Mouse (Mus musculus) lung, adult 2 months (tissue): ENCODE results near the gene Ankrd13b. TPM values are rescaled to one million over a fixed set of nuclear protein-coding genes. Genes with fewer than 3 reads are reported as not detected.
"Not testable (repeated sequence)": the region's sequence is repeated elsewhere in the genome, so short reads cannot be mapped to it uniquely, and the experiment has no call there.

Experiments
- DNase-seq: peaks from one replicate; pipeline ENCODE4 v3.0.0; 2022
- H3K4me1 ChIP-seq: fragments of 200-500 bp; 2 replicates; pipeline ENCODE4 v1.6.1; 2011; ENCODE audit warnings: low read length; ENCODE audit not compliant: control insufficient read depth, insufficient read depth
- H3K4me3 ChIP-seq: fragments of 200-500 bp; replicated peaks from 2 replicates; pipeline ENCODE3; 2011; ENCODE audit warnings: low read depth, mild to moderate bottlenecking, control low read depth, low read length; ENCODE audit errors: extremely low read depth
- CTCF ChIP-seq: fragments of 200-500 bp; IDR thresholded peaks from 2 replicates; pipeline ENCODE4 v1.5.1; 2011; ENCODE audit warnings: mild to moderate bottlenecking, low read length, control low read depth; ENCODE audit not compliant: insufficient read depth
- POLR2A ChIP-seq: fragments of 200-500 bp; IDR thresholded peaks from 2 replicates; pipeline ENCODE4 v1.6.1; 2011; ENCODE audit warnings: low read depth, mild to moderate bottlenecking, control low read depth, low read length, borderline replicate concordance; ENCODE audit errors: extremely low read depth
- WGBS: fragments of 180-500 bp; shearing (Covaris S2); methylation state at CpG from one replicate; pipeline ENCODE4 v1.1.7; 2018; 5-methylcytosine and 5-hydroxymethylcytosine counted together
- polyA plus RNA-seq: library from polyadenylated mRNA; depleted of rRNA; stranded (reverse); fragments of >200 nt; gene quantifications from 2 replicates; pipeline ENCODE4 v1.2.3, GENCODE M21; 2012; rRNA removed

Gene Ankrd13b
- polyA plus RNA-seq: 21.8 and 22.4 TPM in 2 replicates

DNA sequence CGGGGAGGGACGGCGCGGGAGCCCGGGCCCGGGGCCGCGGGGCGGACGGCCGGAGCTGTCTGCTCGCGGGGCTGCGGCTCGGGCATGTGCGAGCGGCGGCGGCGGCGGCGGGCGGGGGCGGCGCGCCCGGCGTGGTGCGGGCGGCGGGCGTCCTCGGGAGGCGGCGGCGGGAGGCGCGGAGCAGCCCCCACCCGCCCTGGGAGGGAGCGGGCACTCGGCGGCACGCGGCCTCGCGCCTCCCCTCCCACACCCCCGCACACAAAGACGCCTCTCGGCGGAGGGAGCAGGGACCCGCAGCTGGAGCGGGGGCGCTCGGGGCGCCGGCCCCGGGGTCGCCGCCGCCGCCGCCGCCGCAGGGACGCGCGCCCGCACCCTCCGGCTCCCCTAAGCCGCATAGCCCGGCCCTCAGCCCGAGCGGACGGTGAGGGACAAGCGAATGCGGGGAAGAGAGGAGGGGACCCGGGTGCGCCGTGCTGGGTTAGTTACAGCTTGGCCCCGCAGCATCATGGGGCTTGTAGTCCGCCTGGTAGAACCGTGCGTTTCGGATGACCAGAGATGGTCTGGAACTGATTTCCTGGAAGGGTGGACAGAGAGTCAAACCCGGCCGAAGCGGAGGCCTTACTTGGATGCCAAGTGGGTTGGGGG, at the start of gene Ankrd13b:
TSS of gene Ankrd13b (minus strand) at position 88 of the 645 bp plus-strand sequence.
- peak; percentile 64 for DNase-seq
- H3K4me3 ChIP-seq: peak within 1 kb of the TSS; percentile 79
- peaks cover 30% of the 10 kb centered on the region for H3K4me1 ChIP-seq
- TF ChIP-seq POLR2A (no peak), CTCF (no peak)
- WGBS: 5% methylated on average over 61 of the region's 87 CpGs

- WGBS: 68% methylated on average over 4 of the region's 4 CpGs
- Histone ChIP-seq H3K4me3 (no peak overlapping the region), H3K4me1 (no peaks in the 10 kb centered on the region)
- no peak for DNase-seq
- TF ChIP-seq CTCF (no peak), POLR2A (no peak)
Observed at GRCm38 (mm10) chr11:77532202-77532846, 42.8 kb upstream of the Ankrd13b start.

DNA sequence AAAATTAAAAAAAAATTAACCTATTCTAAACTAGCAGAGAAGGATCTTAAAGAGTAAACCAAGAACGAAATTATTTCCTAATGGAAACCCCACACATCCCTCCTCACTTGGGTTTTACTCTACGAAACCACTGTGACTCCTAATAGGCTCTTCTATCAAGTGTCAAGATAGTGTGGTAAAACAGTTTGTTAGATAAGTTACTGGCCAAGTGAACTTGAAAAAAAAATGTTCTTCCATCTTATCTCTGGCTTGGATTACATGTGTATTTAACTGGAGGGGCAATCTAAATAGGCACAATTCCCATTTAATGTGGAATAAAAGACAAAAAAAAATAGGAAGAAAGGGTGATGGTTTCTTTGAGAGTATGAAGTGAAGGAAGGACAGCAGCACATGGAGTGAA, 41.4 kb upstream of the Ankrd13b start:
- Histone ChIP-seq H3K4me1 (no peaks in the 10 kb centered on the region), H3K4me3 (no peak overlapping the region)
- DNase-seq: no peak
- no peak for TF ChIP-seq POLR2A
- TF ChIP-seq CTCF: no peak
- 85% methylated on average over 2 of the region's 2 CpGs for WGBS

GRCm38 (mm10) chr11:77529644-77530043, 40.2 kb upstream of the Ankrd13b start:
- H3K4me3 ChIP-seq: no peak overlapping the region
- 77% methylated on average over 3 of the region's 3 CpGs for WGBS
- no peak for DNase-seq
- TF ChIP-seq CTCF (no peak), POLR2A (no peak)
- H3K4me1 ChIP-seq: no peaks in the 10 kb centered on the region

- not testable (repeated sequence) for H3K4me3 ChIP-seq, H3K4me1 ChIP-seq
- WGBS: 87% methylated on average over 3 of the region's 3 CpGs
Observed at GRCm38 (mm10) chr11:77528420-77528819, 38.9 kb upstream of the Ankrd13b start.

GRCm38 (mm10) chr11:77525804-77526486, 36.5 kb upstream of the Ankrd13b start:
- no peak for TF ChIP-seq POLR2A
- no peak for TF ChIP-seq CTCF
- DNase-seq: no peak
- WGBS: 74% methylated on average over 3 of the region's 3 CpGs
- no peak overlapping the region for H3K4me3 ChIP-seq
- H3K4me1 ChIP-seq: no peaks in the 10 kb centered on the region

More at GRCm38 (mm10) chr11:77528420-77528819, 38.9 kb upstream of the Ankrd13b start:
- DNase-seq: not testable (repeated sequence)

- H3K4me3 ChIP-seq: no peak overlapping the region
- H3K4me1 ChIP-seq: peaks cover 6% of the 10 kb centered on the region; the same call in 1 of the 2 replicates
- no peak for DNase-seq
- 49% methylated on average over 5 of the region's 5 CpGs for WGBS
- TF ChIP-seq POLR2A: no peak
Observed at GRCm38 (mm10) chr11:77520601-77521529, 31.4 kb upstream of the Ankrd13b start.

DNA sequence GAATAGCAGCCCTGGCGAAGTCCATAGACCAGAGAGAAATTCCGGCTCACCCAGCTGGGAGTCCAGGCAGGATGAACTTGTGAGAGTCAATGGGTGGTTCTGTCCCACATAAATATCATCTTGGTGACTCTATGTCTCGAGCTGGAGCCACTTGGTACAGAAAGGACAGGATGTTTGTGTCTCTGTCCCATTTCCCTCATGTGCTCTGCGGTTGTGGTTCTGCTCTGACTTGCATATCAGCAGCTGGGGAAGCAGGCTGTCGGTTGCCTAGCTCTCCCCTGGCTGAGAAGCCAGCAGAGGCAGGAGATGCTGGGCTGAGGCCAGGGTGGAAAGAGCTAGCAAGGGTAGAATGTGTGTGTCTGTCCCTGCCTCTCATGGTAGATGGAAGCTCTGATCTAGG, 29.6 kb upstream of the Ankrd13b start, which contains the start of gene Gm10392:
TSS of gene Gm10392 (minus strand) at position 156 of the 400 bp plus-strand sequence.
- peak; percentile 41; the same call in 1 of the 2 replicates for TF ChIP-seq POLR2A
- no peak for TF ChIP-seq CTCF
- Histone ChIP-seq H3K4me1 (peaks cover 13% of the 10 kb centered on the region; the same call in 1 of the 2 replicates), H3K4me3 (no peak within 1 kb of the TSS)
- no peak for DNase-seq
- WGBS: 36% methylated on average over 5 of the region's 5 CpGs

- TF ChIP-seq POLR2A: no peak
- TF ChIP-seq CTCF: no peak
- no peak overlapping the region for H3K4me3 ChIP-seq
- peaks cover 15% of the 10 kb centered on the region; the same call in 1 of the 2 replicates for H3K4me1 ChIP-seq
- 78% methylated on average over 27 of the region's 27 CpGs for WGBS
- no peak for DNase-seq
Observed at GRCm38 (mm10) chr11:77518051-77518798, 28.7 kb upstream of the Ankrd13b start.
